Mouse (Mus musculus): ENCODE measurements at regions not wholly inside any gene's neighbourhood (a gene's known extent, or its start where the extent isn't known, plus 50 kb on each side); places are given as distances from the start of the nearest gene placed in this dataset.

DNA sequence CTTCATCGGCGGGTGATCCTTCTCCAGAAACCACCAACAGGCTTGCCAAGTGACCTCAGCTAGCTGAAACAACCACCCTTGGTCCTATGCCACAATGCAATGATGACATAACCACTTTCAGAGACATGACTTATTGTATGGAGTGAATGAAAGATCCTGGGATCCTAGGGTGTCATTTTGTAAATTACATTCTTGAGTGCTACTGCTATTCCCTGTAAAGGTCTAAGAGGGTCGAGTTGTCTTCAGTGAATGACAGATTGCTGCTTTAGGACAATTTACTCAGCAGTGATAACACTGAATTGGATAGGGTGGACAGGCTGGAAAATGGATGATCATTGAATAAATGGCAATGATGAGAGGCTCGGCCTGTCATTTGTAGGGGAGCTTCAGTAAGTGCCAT lies 692.4 kb downstream of the Gm9008 start:
- DNase-seq (ENCODE audit: low read depth, low spot score): no peak

DNA sequence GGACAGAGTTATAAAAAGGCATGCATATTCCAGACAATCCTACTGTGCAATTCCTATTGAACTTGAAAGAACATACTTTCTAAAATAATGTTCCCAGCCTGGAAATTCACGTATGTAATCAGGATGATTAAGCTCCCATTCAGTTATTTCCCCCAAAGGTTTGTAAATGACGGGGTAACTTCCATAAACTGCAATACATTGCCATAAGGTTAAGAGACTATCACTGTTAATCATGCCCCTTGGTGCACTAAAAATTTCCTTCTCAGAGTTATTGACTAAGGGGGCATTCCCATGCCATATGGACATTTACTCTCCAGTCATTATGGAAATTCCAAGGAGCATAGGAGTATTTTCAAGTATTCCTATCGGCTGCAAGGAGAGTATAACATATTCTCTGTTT lies 697.6 kb downstream of the Gm9008 start:
- DNase-seq (ENCODE audit: low read depth, low spot score): no peak

DNA sequence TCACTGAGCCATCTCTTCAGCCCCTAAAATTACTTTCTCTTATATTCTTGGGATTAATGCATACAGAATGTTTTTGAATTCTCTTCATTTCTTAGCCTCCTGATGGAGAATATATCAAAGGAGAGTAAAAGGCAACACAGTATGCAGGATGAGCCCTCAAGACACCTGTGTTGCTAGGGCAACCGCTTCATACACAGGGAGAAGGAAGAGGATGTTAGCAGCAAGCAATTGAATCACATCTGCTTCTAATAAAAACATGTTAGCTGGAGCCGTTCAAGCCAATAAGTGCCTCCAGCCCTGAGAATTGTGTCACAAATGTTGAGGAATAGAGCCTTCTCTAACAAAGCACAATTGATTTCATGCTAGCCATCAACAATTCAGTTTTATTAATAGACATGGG lies 698.0 kb downstream of the Gm9008 start:
- DNase-seq (ENCODE audit: low read depth, low spot score): peak; percentile 62

DNA sequence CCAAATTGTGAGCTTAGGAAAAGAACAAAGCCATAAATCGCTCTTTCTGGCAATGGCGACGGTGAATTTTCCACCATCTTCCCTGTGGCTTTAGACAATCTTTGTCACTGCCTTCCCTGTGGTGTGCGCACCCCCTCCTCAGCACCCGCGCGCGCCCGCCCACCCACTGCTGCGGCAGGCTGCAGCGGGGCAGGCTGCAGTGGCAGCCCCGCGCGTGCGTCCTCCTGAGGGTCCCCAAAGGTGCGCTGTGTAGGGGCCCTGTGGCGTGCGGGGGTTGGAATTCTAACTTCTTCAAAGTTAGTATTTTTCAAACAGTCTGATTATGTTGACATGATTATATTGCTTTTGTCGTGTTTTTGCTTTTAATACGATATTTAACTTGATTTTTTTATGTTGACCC lies 714.9 kb downstream of the Gm9008 start:
- no peak for DNase-seq (ENCODE audit: low read depth, low spot score)

DNA sequence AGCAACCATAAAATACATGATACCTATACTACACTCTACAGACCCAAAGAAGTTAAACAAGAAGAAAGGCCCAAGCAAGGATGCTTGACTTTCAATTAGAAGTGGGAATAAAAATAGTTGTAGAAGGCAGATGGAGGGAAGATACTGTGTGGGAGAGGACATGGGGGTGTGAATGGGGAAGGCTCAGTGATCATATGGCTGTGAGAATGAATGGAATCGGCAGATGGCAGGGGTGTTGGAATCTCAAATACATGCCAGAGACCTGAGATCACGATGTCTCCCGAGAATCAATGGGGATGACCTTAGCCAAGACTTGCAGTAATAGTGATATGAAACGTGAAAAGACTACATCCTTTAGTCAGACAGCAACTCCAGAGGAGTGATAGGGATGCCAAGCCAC lies 734.5 kb downstream of the Gm9008 start:
- DNase-seq (ENCODE audit: low read depth, low spot score): no peak

DNA sequence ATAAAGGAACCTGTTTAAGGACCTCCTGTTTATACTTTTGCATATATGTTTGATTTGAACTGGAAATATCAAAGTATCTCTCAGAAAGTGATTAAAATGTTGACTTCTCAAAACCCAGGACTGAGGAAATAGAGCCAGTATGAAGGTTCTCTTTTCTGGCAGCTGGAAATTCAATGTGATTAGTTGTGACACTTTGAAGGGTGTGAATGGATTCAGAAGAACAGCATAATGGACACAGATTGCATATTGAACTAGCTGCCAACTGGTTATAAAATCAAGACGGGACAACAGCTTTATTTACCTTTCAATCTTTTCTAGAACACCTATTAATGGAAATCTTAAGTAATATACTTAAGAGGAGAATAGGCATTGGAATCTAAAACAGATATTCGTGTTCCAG lies 741.4 kb downstream of the Gm9008 start:
- no peak for DNase-seq (ENCODE audit: low read depth, low spot score)
